Mouse (Mus musculus): ENCODE data around the gene Mcu.

Mcu gene

GRCm38 (mm10) chr10:59489411-59489810 is 127.1 kb downstream of the Mcu start:
- no peak for DNase-seq (ENCODE audit: low spot score)

GRCm38 (mm10) chr10:59487351-59487750 is 129.1 kb downstream of the Mcu start:
- no peak for DNase-seq (ENCODE audit: low spot score)

- DNase-seq (ENCODE audit: low spot score), result no peak
Measured at GRCm38 (mm10) chr10:59484318-59484717, 132.2 kb downstream of the Mcu start.

GRCm38 (mm10) chr10:59481381-59481780 is 135.1 kb downstream of the Mcu start:
- no peak for DNase-seq (ENCODE audit: low spot score)

GRCm38 (mm10) chr10:59470451-59470850 is 146.0 kb downstream of the Mcu start:
- DNase-seq (ENCODE audit: low spot score), result peak; percentile 48

- no peak for DNase-seq (ENCODE audit: low spot score)
Measured at GRCm38 (mm10) chr10:59467297-59467696, 149.2 kb downstream of the Mcu start.

- DNase-seq (ENCODE audit: low spot score), result no peak
Measured at GRCm38 (mm10) chr10:59466626-59467025, 149.9 kb downstream of the Mcu start.

- DNase-seq (ENCODE audit: low spot score), result no peak
Measured at GRCm38 (mm10) chr10:59465546-59465945, 150.9 kb downstream of the Mcu start.

- no peak for DNase-seq (ENCODE audit: low spot score)
Measured at GRCm38 (mm10) chr10:59462307-59462706, 154.2 kb downstream of the Mcu start.

- peak; percentile 44 for DNase-seq (ENCODE audit: low spot score)
Measured at GRCm38 (mm10) chr10:59459767-59460166, 156.7 kb downstream of the Mcu start.

- DNase-seq (ENCODE audit: low spot score), result no peak
Measured at GRCm38 (mm10) chr10:59454631-59455030, 161.9 kb downstream of the Mcu start.

GRCm38 (mm10) chr10:59451839-59452238 is 164.7 kb downstream of the Mcu start:
- DNase-seq (ENCODE audit: low spot score), result no peak

- no peak for DNase-seq (ENCODE audit: low spot score)
Measured at GRCm38 (mm10) chr10:59447546-59447945, 168.9 kb downstream of the Mcu start.

GRCm38 (mm10) chr10:59446911-59447437 is 169.5 kb downstream of the Mcu start:
- DNase-seq (ENCODE audit: low spot score), result no peak

- DNase-seq (ENCODE audit: low spot score), result no peak
Measured at GRCm38 (mm10) chr10:59444635-59445034, 171.9 kb downstream of the Mcu start.

- DNase-seq (ENCODE audit: low spot score), result no peak
Measured at GRCm38 (mm10) chr10:59444106-59444505, 172.4 kb downstream of the Mcu start.

- no peak for DNase-seq (ENCODE audit: low spot score)
Measured at GRCm38 (mm10) chr10:59443212-59443611, 173.3 kb downstream of the Mcu start.

GRCm38 (mm10) chr10:59441735-59442134 is 174.8 kb downstream of the Mcu start, which contains the start of gene Oit3:
TSS of gene Oit3 (minus strand) at chr10:59441778.
- no peak for DNase-seq (ENCODE audit: low spot score)

GRCm38 (mm10) chr10:59440177-59440576 is 176.3 kb downstream of the Mcu start:
- DNase-seq (ENCODE audit: low spot score), result no peak

GRCm38 (mm10) chr10:59439508-59439931 is 177.0 kb downstream of the Mcu start:
- DNase-seq (ENCODE audit: low spot score), result no peak

- no peak for DNase-seq (ENCODE audit: low spot score)
Measured at GRCm38 (mm10) chr10:59438651-59439050, 177.8 kb downstream of the Mcu start.

- DNase-seq (ENCODE audit: low spot score), result no peak
Measured at GRCm38 (mm10) chr10:59435746-59436145, 180.7 kb downstream of the Mcu start.

- DNase-seq (ENCODE audit: low spot score), result no peak
Measured at GRCm38 (mm10) chr10:59430701-59431218, 185.7 kb downstream of the Mcu start.

GRCm38 (mm10) chr10:59429448-59430135 is 186.9 kb downstream of the Mcu start:
- no peak for DNase-seq (ENCODE audit: low spot score)

Data from layer of hippocampus, adult 11-12 months (tissue).